Mouse (Mus musculus): ENCODE results near the gene Btbd17. TPM values are rescaled to one million over a fixed set of nuclear protein-coding genes. Genes with fewer than 3 reads are reported as not detected.

Gene Btbd17
- polyA plus RNA-seq, 2 experiments, result not detected

GRCm38 (mm10) chr11:114771896-114772295 is 23.8 kb downstream of the Btbd17 start:
- no peak for ATAC-seq (ENCODE audit: insufficient read depth)
- no peaks in the 10 kb centered on the region for H3K36me3 ChIP-seq (replicated peaks; ENCODE audit: control insufficient read depth, insufficient read depth, low read depth)
- DNase-seq (ENCODE audit: low read depth in 3 of 3, low spot score in 3 of 3), result no peak
- no peak for TF ChIP-seq EP300 (IDR thresholded peaks at IDR 0.05; ENCODE audit: low read depth)
- TF ChIP-seq CTCF (IDR thresholded peaks at IDR 0.05; ENCODE audit: low read depth), result no peak
- H3K4me2 ChIP-seq (ENCODE audit: low read depth), result no peak overlapping the region
- H3K4me1 ChIP-seq (replicated peaks; ENCODE audit: control insufficient read depth in 2 of 2, insufficient read depth in 2 of 2, low read length in 1 of 2), result no peaks in the 10 kb centered on the region
- no peak overlapping the region for H3K4me3 ChIP-seq (ENCODE audit: insufficient read depth in 1 of 2, low read depth in 2 of 2, low read length in 2 of 2)
- H3K9ac ChIP-seq (replicated peaks), result no peak overlapping the region
- peaks cover under 1% of the 10 kb centered on the region; the same call in 1 of the 2 replicates for H3K27me3 ChIP-seq (ENCODE audit: control insufficient read depth, insufficient read depth, low read length)
- WGBS (ENCODE audit: insufficient replicate concordance), result 42% methylated on average over 2 of the region's 2 CpGs
- H3K27ac ChIP-seq, result no peak overlapping the region
- H3K9me3 ChIP-seq (ENCODE audit: control insufficient read depth, low read length), result no peaks in the 10 kb centered on the region

GRCm38 (mm10) chr11:114769911-114770310 is 25.8 kb downstream of the Btbd17 start:
- H3K4me1 ChIP-seq (replicated peaks; ENCODE audit: control insufficient read depth in 2 of 2, insufficient read depth in 2 of 2, low read length in 1 of 2), result no peaks in the 10 kb centered on the region
- no peak overlapping the region for H3K9ac ChIP-seq (replicated peaks)
- H3K27ac ChIP-seq, result no peak overlapping the region
- 49% methylated on average over 6 of the region's 6 CpGs for WGBS (ENCODE audit: insufficient replicate concordance)
- H3K4me2 ChIP-seq (ENCODE audit: low read depth), result no peak overlapping the region
- H3K27me3 ChIP-seq (ENCODE audit: control insufficient read depth, insufficient read depth, low read length), result peaks cover 2% of the 10 kb centered on the region; the same call in 1 of the 2 replicates
- no peak for DNase-seq (ENCODE audit: low read depth in 3 of 3, low spot score in 3 of 3)
- H3K36me3 ChIP-seq (replicated peaks; ENCODE audit: control insufficient read depth, insufficient read depth, low read depth), result no peaks in the 10 kb centered on the region
- H3K4me3 ChIP-seq (ENCODE audit: insufficient read depth in 1 of 2, low read depth in 2 of 2, low read length in 2 of 2), result no peak overlapping the region
- no peaks in the 10 kb centered on the region for H3K9me3 ChIP-seq (ENCODE audit: control insufficient read depth, low read length)
- no peak for ATAC-seq (ENCODE audit: insufficient read depth)
- TF ChIP-seq CTCF (IDR thresholded peaks at IDR 0.05; ENCODE audit: low read depth) (no peak), EP300 (IDR thresholded peaks at IDR 0.05; ENCODE audit: low read depth) (no peak)

- ATAC-seq (ENCODE audit: insufficient read depth) (peak; percentile 65; the same call in 1 of the 2 replicates), DNase-seq (ENCODE audit: low read depth in 3 of 3, low spot score in 3 of 3) (peak in 1 of 3 experiments; percentile 26)
- peak within 1 kb of the TSS; percentile 62 for H3K4me2 ChIP-seq (ENCODE audit: low read depth)
- no peak within 1 kb of the TSS for H3K27ac ChIP-seq
- peak within 1 kb of the TSS; percentile 30 for H3K4me3 ChIP-seq (ENCODE audit: insufficient read depth in 1 of 2, low read depth in 2 of 2, low read length in 2 of 2)
- 3% methylated on average over 51 of the region's 51 CpGs for WGBS (ENCODE audit: insufficient replicate concordance)
- H3K27me3 ChIP-seq (ENCODE audit: control insufficient read depth, insufficient read depth, low read length), result peaks cover 2% of the 10 kb centered on the region; the same call in 1 of the 2 replicates
- H3K4me1 ChIP-seq (replicated peaks; ENCODE audit: control insufficient read depth in 2 of 2, insufficient read depth in 2 of 2, low read length in 1 of 2), result no peaks in the 10 kb centered on the region
- no peaks in the 10 kb centered on the region for H3K36me3 ChIP-seq (replicated peaks; ENCODE audit: control insufficient read depth, insufficient read depth, low read depth)
- no peak within 1 kb of the TSS for H3K9ac ChIP-seq (replicated peaks)
- H3K9me3 ChIP-seq (ENCODE audit: control insufficient read depth, low read length), result no peaks in the 10 kb centered on the region
- no peak for TF ChIP-seq CTCF (IDR thresholded peaks at IDR 0.05; ENCODE audit: low read depth)
- no peak for TF ChIP-seq EP300 (IDR thresholded peaks at IDR 0.05; ENCODE audit: low read depth)
Measured at GRCm38 (mm10) chr11:114764820-114765818, 30.6 kb downstream of the Btbd17 start, which contains the start of gene Kif19a. Gene Kif19a, plus strand, starts transcription at chr11:114765388.

- TF ChIP-seq CTCF (IDR thresholded peaks at IDR 0.05; ENCODE audit: low read depth) (no peak), EP300 (IDR thresholded peaks at IDR 0.05; ENCODE audit: low read depth) (no peak)
- WGBS (ENCODE audit: insufficient replicate concordance), result 45% methylated on average over 12 of the region's 12 CpGs
- DNase-seq (ENCODE audit: low read depth in 3 of 3, low spot score in 3 of 3) (no peak), ATAC-seq (ENCODE audit: insufficient read depth) (no peak)
- no peak overlapping the region for H3K9ac ChIP-seq (replicated peaks)
- H3K4me3 ChIP-seq (ENCODE audit: insufficient read depth in 1 of 2, low read depth in 2 of 2, low read length in 2 of 2), result no peak overlapping the region
- H3K27me3 ChIP-seq (ENCODE audit: control insufficient read depth, insufficient read depth, low read length), result no peaks in the 10 kb centered on the region
- no peaks in the 10 kb centered on the region for H3K4me1 ChIP-seq (replicated peaks; ENCODE audit: control insufficient read depth in 2 of 2, insufficient read depth in 2 of 2, low read length in 1 of 2)
- H3K9me3 ChIP-seq (ENCODE audit: control insufficient read depth, low read length), result no peaks in the 10 kb centered on the region
- H3K27ac ChIP-seq, result no peak overlapping the region
- no peaks in the 10 kb centered on the region for H3K36me3 ChIP-seq (replicated peaks; ENCODE audit: control insufficient read depth, insufficient read depth, low read depth)
- no peak overlapping the region for H3K4me2 ChIP-seq (ENCODE audit: low read depth)
Measured at GRCm38 (mm10) chr11:114747564-114748138, 48.1 kb downstream of the Btbd17 start.

- no peak overlapping the region for H3K4me3 ChIP-seq (ENCODE audit: insufficient read depth in 1 of 2, low read depth in 2 of 2, low read length in 2 of 2)
- H3K27me3 ChIP-seq (ENCODE audit: control insufficient read depth, insufficient read depth, low read length), result no peaks in the 10 kb centered on the region
- no peaks in the 10 kb centered on the region for H3K9me3 ChIP-seq (ENCODE audit: control insufficient read depth, low read length)
- no peaks in the 10 kb centered on the region for H3K36me3 ChIP-seq (replicated peaks; ENCODE audit: control insufficient read depth, insufficient read depth, low read depth)
- H3K9ac ChIP-seq (replicated peaks), result no peak overlapping the region
- peak; percentile 43 to 50 (median 45) for DNase-seq (ENCODE audit: low read depth in 3 of 3, low spot score in 3 of 3)
- TF ChIP-seq CTCF (IDR thresholded peaks at IDR 0.05; ENCODE audit: low read depth) (peak; percentile 97), EP300 (IDR thresholded peaks at IDR 0.05; ENCODE audit: low read depth) (no peak)
- ATAC-seq (ENCODE audit: insufficient read depth), result 0 out of 2 replicates have a peak, but pooled peaks have one; percentile 28
- H3K4me2 ChIP-seq (ENCODE audit: low read depth), result no peak overlapping the region
- H3K4me1 ChIP-seq (replicated peaks; ENCODE audit: control insufficient read depth in 2 of 2, insufficient read depth in 2 of 2, low read length in 1 of 2), result no peaks in the 10 kb centered on the region
- no peak overlapping the region for H3K27ac ChIP-seq
- WGBS (ENCODE audit: insufficient replicate concordance), result 4% methylated on average over 12 of the region's 12 CpGs
Measured at GRCm38 (mm10) chr11:114745134-114745533, 50.6 kb downstream of the Btbd17 start.
